Mouse (Mus musculus): ENCODE measurements around the gene 2310022A10Rik.
"Not testable (repeated sequence)": the region's sequence is repeated elsewhere in the genome, so short reads cannot be mapped to it uniquely, and the experiment has no call there.

2310022A10Rik gene

DNA sequence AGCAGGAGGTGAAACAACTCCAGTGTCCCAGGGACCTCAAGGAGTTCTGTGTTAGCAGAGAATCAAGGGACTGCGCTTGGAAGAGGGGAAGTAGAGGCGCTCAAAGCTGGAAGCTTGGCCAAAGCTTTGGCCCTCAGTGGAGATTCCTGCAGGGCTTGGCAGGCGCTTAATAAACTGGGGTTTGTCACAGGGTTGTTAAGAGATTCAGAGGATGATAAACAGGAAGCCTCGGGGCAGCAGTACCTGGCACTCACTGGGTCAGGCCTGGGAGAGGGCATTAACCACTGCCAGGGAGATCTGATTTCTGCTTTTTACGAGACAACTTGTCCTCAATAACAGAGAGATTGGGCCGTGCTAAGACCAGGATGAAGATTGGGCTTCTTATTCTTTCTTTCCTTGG lies 68.0 kb downstream of the 2310022A10Rik start:
- DNase-seq = no peak

DNA sequence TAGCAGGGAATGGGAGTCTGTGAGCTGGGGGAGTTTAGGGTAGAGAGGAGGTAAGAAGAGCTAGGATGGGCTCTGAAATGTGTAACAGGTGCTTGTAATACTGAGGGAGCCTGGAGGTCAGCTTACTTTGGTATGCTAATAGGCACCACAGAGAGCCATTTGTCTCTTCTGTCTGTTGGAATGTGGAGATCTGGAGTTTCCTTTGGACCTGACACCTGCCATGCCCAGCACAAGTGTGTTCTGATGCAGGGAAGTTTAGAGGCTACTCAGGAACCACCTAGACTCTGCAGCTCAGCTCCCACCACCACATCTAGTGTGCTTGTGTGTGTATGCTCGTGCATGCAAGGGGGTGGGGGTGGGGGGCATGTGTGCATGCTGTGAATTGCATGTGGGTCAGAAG lies 69.2 kb downstream of the 2310022A10Rik start:
- no peak for DNase-seq

DNA sequence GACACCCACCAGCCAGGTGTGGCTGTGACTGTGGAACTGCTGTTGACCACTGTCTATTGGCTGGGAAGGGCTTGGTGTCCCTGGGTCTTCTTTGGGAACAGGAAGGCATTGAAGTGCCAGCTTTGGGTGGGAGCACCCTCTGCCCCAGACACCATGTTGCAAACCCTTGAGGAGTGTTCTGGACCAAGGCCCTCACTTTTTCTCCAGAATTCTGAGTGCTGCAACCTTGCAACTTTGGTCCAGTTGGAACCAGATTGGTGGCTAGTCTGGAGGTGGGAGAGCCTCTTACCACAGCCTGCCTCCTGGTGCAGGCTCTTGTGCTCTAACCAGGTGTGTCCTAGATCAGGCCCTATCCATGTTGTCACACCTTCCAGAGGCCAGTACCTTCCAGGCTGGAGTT lies 71.9 kb downstream of the 2310022A10Rik start:
- DNase-seq = no peak

DNA sequence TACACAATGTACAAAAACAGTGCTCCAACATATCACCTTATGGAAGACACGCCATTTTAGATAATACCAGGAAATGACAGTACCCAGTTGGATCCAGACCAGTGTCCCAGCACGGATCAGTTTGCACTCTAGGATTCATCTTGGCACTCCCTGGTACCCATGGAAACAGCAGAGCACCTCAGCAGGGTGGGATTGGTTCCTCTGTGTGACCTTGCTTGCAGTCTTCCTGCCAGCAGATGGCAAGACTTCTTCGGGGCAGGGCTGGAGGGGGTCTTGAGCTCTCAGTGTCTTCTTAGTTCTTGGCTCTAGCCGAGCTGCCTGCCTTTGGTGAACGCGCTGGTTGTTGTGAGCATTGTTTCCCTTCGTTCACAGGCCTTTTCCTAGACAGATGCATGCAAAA lies 74.7 kb downstream of the 2310022A10Rik start:
- DNase-seq = no peak

DNA sequence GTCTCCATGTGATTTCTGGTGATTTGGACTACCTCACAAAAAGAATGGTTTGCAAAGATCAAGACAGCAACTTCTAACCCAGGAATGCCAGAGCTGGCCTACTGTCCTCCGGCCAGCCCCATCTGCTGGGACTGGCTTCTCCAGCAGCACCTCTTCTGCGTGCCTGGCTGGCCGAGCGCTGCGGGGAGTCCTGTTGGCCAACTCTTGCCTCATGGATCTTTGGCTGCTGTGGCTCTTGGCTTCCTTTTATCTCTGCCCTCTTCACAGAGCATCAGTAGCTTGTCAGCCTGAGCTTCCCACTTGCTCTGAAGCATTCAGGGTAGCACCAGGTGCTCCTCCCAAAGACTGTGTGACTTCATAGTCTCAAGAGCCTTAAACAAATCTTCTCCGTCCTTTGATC lies 75.2 kb downstream of the 2310022A10Rik start:
- no peak for DNase-seq

DNA sequence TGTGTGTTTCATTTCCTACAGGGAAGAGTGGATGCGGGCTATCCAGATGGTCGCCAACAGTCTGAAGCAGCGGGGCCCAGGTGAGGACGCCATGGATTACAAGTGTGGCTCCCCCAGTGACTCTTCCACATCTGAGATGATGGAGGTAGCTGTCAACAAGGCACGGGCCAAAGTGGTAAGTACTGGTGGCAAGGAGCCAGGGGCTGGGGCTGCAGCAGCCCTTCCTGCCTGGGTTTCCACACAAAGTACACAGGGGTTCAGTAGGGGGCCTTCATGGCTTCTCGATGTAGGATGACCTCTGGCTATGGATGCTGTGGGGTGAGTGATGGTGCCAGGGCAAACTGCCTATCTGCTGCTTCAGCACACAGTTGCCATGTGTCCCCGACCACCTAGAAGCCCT lies 75.8 kb downstream of the 2310022A10Rik start:
- DNase-seq = not testable (repeated sequence)

DNA sequence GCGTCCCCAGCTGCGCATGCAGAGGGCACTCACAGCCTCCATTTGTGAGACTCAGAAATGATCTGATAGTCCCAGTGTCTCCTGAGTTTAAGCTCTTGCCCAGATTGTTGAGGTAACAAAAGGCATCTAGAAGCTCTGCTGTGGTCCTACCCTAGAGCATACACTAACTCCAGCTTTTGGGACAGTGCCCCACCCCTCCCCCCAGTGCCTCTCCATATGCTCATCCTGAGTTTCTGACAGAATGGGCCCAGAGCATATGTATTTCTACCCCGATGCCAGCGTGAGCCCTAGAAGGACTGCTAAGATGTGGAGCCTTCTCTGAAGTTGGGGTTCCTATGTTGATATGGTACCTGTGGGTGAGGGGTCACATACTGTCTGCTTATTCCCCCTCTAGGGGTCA lies 78.4 kb downstream of the 2310022A10Rik start:
- DNase-seq = no peak

All from kidney, adult 9 months (tissue).